8 mouse cellular contexts compared by ENCODE assay signal in genomic region chr10:128211390-128212108, GRCm38 (mm10). TPM values are rescaled to one million over a fixed set of nuclear protein-coding genes. Genes with fewer than 3 reads are reported as not detected.
DNase-seq lines count a peak whose midpoint lies in the region; ATAC-seq and TF ChIP-seq lines count a peak whose summit lies in the region.

Gene Spryd4 (minus strand): TSS chr10:128211807.

- peak; percentile 78 to 97 for TF ChIP-seq POLR2A in MEL (IDR thresholded peaks at IDR 0.05; ENCODE audit: control insufficient read depth in 1 of 2, insufficient read depth in 1 of 2, low read depth in 1 of 2, low read length in 2 of 2, poor library complexity in 1 of 2)
- TF ChIP-seq POLR2A in cerebellum, adult 2 months (IDR thresholded peaks at IDR 0.05; ENCODE audit: borderline replicate concordance, insufficient read depth, low read length) = peak; percentile 85; the same call in 1 of the 2 replicates

- peak within 1 kb of the TSS; percentile 47 for H3K27ac ChIP-seq in MEL (ENCODE audit: control insufficient read depth, low read depth, low read length)
- peak within 1 kb of the TSS; percentile 30; the same call in 1 of the 2 replicates for H3K27ac ChIP-seq in cerebellum, adult 2 months (ENCODE audit: insufficient read depth, low read length)
- H3K27ac ChIP-seq in lung, embryonic 16.5 days (ENCODE audit: low read length) = peak within 1 kb of the TSS; percentile 46

- H3K4me1 ChIP-seq in MEL (ENCODE audit: control insufficient read depth in 1 of 2, insufficient read depth in 2 of 2, low read length in 2 of 2) = peaks cover 2 to 15% of the 10 kb centered on the region in 2 experiments; a peak in 3 of 4 replicates
- peaks cover 2% of the 10 kb centered on the region; the same call in 1 of the 2 replicates for H3K4me1 ChIP-seq in cerebellum, adult 2 months (ENCODE audit: control insufficient read depth, insufficient read depth, low read length)
- peaks cover 8% of the 10 kb centered on the region for H3K4me1 ChIP-seq in lung, embryonic 16.5 days (replicated peaks; ENCODE audit: control insufficient read depth, insufficient read depth, low read length)

- peak within 1 kb of the TSS; percentile 78 for H3K9ac ChIP-seq in MEL (ENCODE audit: control insufficient read depth, low read depth, low read length, poor library complexity, severe bottlenecking)
- H3K9ac ChIP-seq in lung, embryonic 16.5 days (ENCODE audit: low read length) = peak within 1 kb of the TSS; percentile 78

- no peaks in the 10 kb centered on the region for H3K27me3 ChIP-seq in MEL (ENCODE audit: control insufficient read depth in 1 of 2, insufficient read depth in 2 of 2, low read length in 2 of 2)
- no peaks in the 10 kb centered on the region for H3K27me3 ChIP-seq in cerebellum, adult 2 months (ENCODE audit: control insufficient read depth, insufficient read depth, low read length)
- H3K27me3 ChIP-seq in lung, embryonic 16.5 days (ENCODE audit: control insufficient read depth, insufficient read depth, low read depth, low read length) = peaks cover 6% of the 10 kb centered on the region; the same call in 1 of the 2 replicates

- no peaks in the 10 kb centered on the region for H3K9me3 ChIP-seq in MEL (replicated peaks; ENCODE audit: insufficient read depth, low read length)
- H3K9me3 ChIP-seq in lung, embryonic 16.5 days (ENCODE audit: control insufficient read depth, low read length) = no peaks in the 10 kb centered on the region

- H3K79me2 ChIP-seq in MEL (ENCODE audit: control insufficient read depth, insufficient read depth, low read length, poor library complexity) = peaks cover 11% of the 10 kb centered on the region

- peak; percentile 93 for ATAC-seq in hematopoietic stem cell, adult 5-6 weeks (replicated peaks in 1 of 2; ENCODE audit: insufficient read depth in 1 of 2, low FRiP score in 2 of 2, low TSS enrichment in 1 of 2, low read depth in 1 of 2, poor library complexity in 2 of 2, severe bottlenecking in 2 of 2)
- ATAC-seq in lung, embryonic 16.5 days (ENCODE audit: low read depth) = peak; percentile 96

- no peak for TF ChIP-seq RAD21 in MEL (IDR thresholded peaks at IDR 0.05; ENCODE audit: low read depth, low read length)

- 0 out of 4 replicates have a peak, but pooled peaks of 1 of the 2 experiments have one; percentile 30 for TF ChIP-seq EP300 in MEL (IDR thresholded peaks at IDR 0.05; ENCODE audit: low read depth in 1 of 2, low read length in 2 of 2)

- peak within 1 kb of the TSS; percentile 75 to 89 for H3K4me3 ChIP-seq in MEL (ENCODE audit: control insufficient read depth in 1 of 2, insufficient read depth in 1 of 2, low read depth in 2 of 2, low read length in 2 of 2)
- peak within 1 kb of the TSS; percentile 86 for H3K4me3 ChIP-seq in cerebellum, adult 2 months (replicated peaks; ENCODE audit: insufficient read depth, low read depth, low read length)
- H3K4me3 ChIP-seq in lung, embryonic 16.5 days (ENCODE audit: low read length) = peak within 1 kb of the TSS; percentile 86

- TF ChIP-seq CTCF in MEL (IDR thresholded peaks at IDR 0.05 in 2 of 3, conservative IDR thresholded peaks at IDR 0.05 in 1 of 3; ENCODE audit: control insufficient read depth in 1 of 3, insufficient read depth in 1 of 3, low read depth in 2 of 3, low read length in 3 of 3, poor library complexity in 1 of 3, severe bottlenecking in 1 of 3) = no peak; a peak in 2 of 6 replicates
- TF ChIP-seq CTCF in cerebellum, adult 2 months (IDR thresholded peaks at IDR 0.05; ENCODE audit: borderline replicate concordance, insufficient read depth, low read depth, low read length) = no peak; the same call in 1 of the 2 replicates

- H3K4me2 ChIP-seq in lung, embryonic 16.5 days (ENCODE audit: low read depth, low read length) = peak within 1 kb of the TSS; percentile 97

- WGBS in cerebellum, adult 2 months = under 1% methylated on average over 30 of the region's 30 CpGs
- WGBS in lung, embryonic 16.5 days = under 1% methylated on average over 30 of the region's 30 CpGs

- H3K36me3 ChIP-seq in MEL (ENCODE audit: control insufficient read depth in 1 of 2, insufficient read depth in 2 of 2, low read length in 2 of 2) = peaks cover 0 to 13% of the 10 kb centered on the region in 2 experiments; a peak in 2 of 4 replicates
- H3K36me3 ChIP-seq in lung, embryonic 16.5 days (ENCODE audit: control insufficient read depth, insufficient read depth, low read length) = peaks cover 2% of the 10 kb centered on the region; the same call in 1 of the 2 replicates

- peak; percentile 97 for DNase-seq in MEL (ENCODE audit: low read depth, low spot score)
- DNase-seq in cerebellum, adult 2 months = peak; percentile 89 to 91
- peak; percentile 90 for DNase-seq in forelimb bud, embryonic 11.5 days (ENCODE audit: low read depth, low spot score)
- peak; percentile 72 for DNase-seq in layer of hippocampus, adult 9-10 months (ENCODE audit: low spot score)
- peak; percentile 82 for DNase-seq in ovary, postnatal 10 days (ENCODE audit: low spot score)
- peak; percentile 91 for DNase-seq in thymus, postnatal 14 days

TF ChIP-seq in MEL, 35 proteins besides CTCF, POLR2A, EP300 and RAD21:
- TF ChIP-seq MEF2A (IDR thresholded peaks at IDR 0.05; ENCODE audit: extremely low read depth, insufficient replicate concordance, low read depth, low read length, poor library complexity, severe bottlenecking) (no peak), USF1 (IDR thresholded peaks at IDR 0.05; ENCODE audit: low read depth, low read length) (peak; percentile 99), SMC3 (IDR thresholded peaks at IDR 0.05; ENCODE audit: low read depth, low read length) (no peak), NELFE (IDR thresholded peaks at IDR 0.05; ENCODE audit: low read depth, low read length) (peak; percentile 83), BHLHE40 (IDR thresholded peaks at IDR 0.05; ENCODE audit: borderline replicate concordance, low read depth, low read length) (peak; percentile 42; the same call in 1 of the 2 replicates), E2F4 (IDR thresholded peaks at IDR 0.05; ENCODE audit: borderline replicate concordance, low read depth, low read length) (0 out of 2 replicates have a peak, but pooled peaks have one; percentile 28), UBTF (IDR thresholded peaks at IDR 0.05; ENCODE audit: borderline replicate concordance, insufficient read depth, low read depth, low read length) (no peak), MAX (IDR thresholded peaks at IDR 0.05; ENCODE audit: low read length) (peak; percentile 99), USF2 (IDR thresholded peaks at IDR 0.05; ENCODE audit: borderline replicate concordance in 1 of 2, insufficient read depth in 1 of 2, low read depth in 1 of 2, low read length in 2 of 2) (peak; percentile 71 to 94), MAFK (IDR thresholded peaks at IDR 0.05; ENCODE audit: borderline replicate concordance, low read depth, low read length) (no peak), NRF1 (IDR thresholded peaks at IDR 0.05; ENCODE audit: insufficient read depth, low read depth, low read length, poor library complexity, severe bottlenecking) (no peak), TCF12 (IDR thresholded peaks at IDR 0.05; ENCODE audit: low read depth, low read length) (peak; percentile 84), MYC (IDR thresholded peaks at IDR 0.05; ENCODE audit: low read depth, low read length) (peak; percentile 91), CHD1 (IDR thresholded peaks at IDR 0.05; ENCODE audit: low read depth, low read length) (0 out of 2 replicates have a peak, but pooled peaks have one; percentile 62), RCOR1 (IDR thresholded peaks at IDR 0.05; ENCODE audit: low read depth, low read length) (peak; percentile 42), ZKSCAN1 (IDR thresholded peaks at IDR 0.05; ENCODE audit: low read depth, low read length) (no peak), ZNF384 (IDR thresholded peaks at IDR 0.05; ENCODE audit: low read depth, low read length) (no peak), JUND (IDR thresholded peaks at IDR 0.05; ENCODE audit: low read depth, low read length) (0 out of 2 replicates have a peak, but pooled peaks have one; percentile 13), ETS1 (IDR thresholded peaks at IDR 0.05; ENCODE audit: low read depth, low read length) (no peak), TBP (IDR thresholded peaks at IDR 0.05; ENCODE audit: low read depth, low read length) (peak; percentile 93), POLR2AphosphoS5 (IDR thresholded peaks at IDR 0.05; ENCODE audit: borderline replicate concordance, low read depth, low read length) (no peak), KAT2A (conservative IDR thresholded peaks at IDR 0.05; ENCODE audit: low read depth, low read length) (no peak; the same call in 1 of the 2 replicates), ZMIZ1 (IDR thresholded peaks at IDR 0.05; ENCODE audit: low read depth, low read length) (no peak), MYB (IDR thresholded peaks at IDR 0.05; ENCODE audit: low read depth, low read length) (no peak), SIN3A (IDR thresholded peaks at IDR 0.05; ENCODE audit: low read length) (peak; percentile 92), GATA1 (IDR thresholded peaks at IDR 0.05; ENCODE audit: low read depth, low read length) (peak; percentile 40), GABPA (IDR thresholded peaks at IDR 0.05; ENCODE audit: low read depth, low read length) (no peak), POLR2AphosphoS2 (IDR thresholded peaks at IDR 0.05; ENCODE audit: low read length) (peak; percentile 67; the same call in 1 of the 2 replicates), MAZ (IDR thresholded peaks at IDR 0.05; ENCODE audit: low read depth, low read length) (no peak), HCFC1 (IDR thresholded peaks at IDR 0.05; ENCODE audit: low read depth, low read length) (peak; percentile 81), MXI1 (IDR thresholded peaks at IDR 0.05; ENCODE audit: low read depth, low read length) (peak; percentile 95), ELF1 (IDR thresholded peaks at IDR 0.05; ENCODE audit: low read depth, low read length) (0 out of 2 replicates have a peak, but pooled peaks have one; percentile 16), CHD2 (IDR thresholded peaks at IDR 0.05; ENCODE audit: low read length) (peak; percentile 75; the same call in 1 of the 2 replicates), TAL1 (IDR thresholded peaks at IDR 0.05; ENCODE audit: low read length) (no peak), ZC3H11A (IDR thresholded peaks at IDR 0.05; ENCODE audit: low read depth, low read length) (no peak)

RNA-seq across cellular contexts. Expression of gene Spryd4, which starts in this region (rescaled TPM):
- total RNA-seq in MEL (2012; rRNA removed) = 13.8 and 17.2 TPM in 2 replicates
- 10 to 100 TPM in 1 of 2 experiments, not detected in 1; 19.6 TPM for polyA plus RNA-seq in MEL (2012; ENCODE audit: insufficient read depth in 1 of 2, insufficient read length in 2 of 2, low read depth in 1 of 2, low replicate concordance in 2 of 2, missing spikeins in 1 of 2)
- polyA plus RNA-seq in cerebellum, adult 2 months (2012; rRNA removed) = 13.5 and 15.6 TPM in 2 replicates
- total RNA-seq in hematopoietic stem cell, adult 5-6 weeks (2017) = 10.3 and 11.9 TPM in 2 replicates
- 24.1 and 24.5 TPM in 2 replicates for polyA plus RNA-seq in lung, embryonic 16.5 days (2015; fragmentation: Nextera tagmentation; extraction: Ambion mirVana)

Comparison
In these comparisons a context has a peak if more than half of its experiments do, and no peak if none do; other contexts are left out.
1. Peak in every context shown above with its lines: DNase-seq, ATAC-seq, H3K4me3 ChIP-seq and H3K27ac ChIP-seq.